Mouse (Mus musculus): Measurements from ENCODE around the gene Ube2d1. TPM values are rescaled to one million over a fixed set of nuclear protein-coding genes. Genes with fewer than 3 reads are reported as not detected.

The Ube2d1 gene
- total RNA-seq, 1 experiment from 2014 or later: 19.4 TPM

DNA sequence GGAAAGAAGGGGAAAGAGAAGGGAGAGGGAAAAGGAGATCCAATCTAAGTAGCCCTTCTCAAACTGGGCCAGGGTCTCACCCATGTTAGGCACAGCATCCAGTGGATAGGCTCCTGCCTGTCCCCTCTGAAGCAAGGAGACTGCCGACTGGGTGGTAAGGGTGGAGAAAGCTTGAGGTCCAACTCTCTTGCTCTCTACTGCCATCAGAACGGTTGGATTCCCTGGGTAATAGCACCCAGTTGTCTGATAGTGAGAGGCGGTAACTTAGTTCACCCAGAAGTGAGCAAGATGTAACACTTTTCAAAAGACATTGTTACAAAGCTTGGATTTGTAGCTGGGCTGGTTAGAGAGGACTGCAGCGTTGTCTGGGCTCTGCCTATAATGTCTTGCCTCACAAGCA lies 8.2 kb upstream of the Ube2d1 start:
- no peak for ATAC-seq (replicated peaks; ENCODE audit: insufficient number of reproducible peaks, low FRiP score, low TSS enrichment, poor library complexity, severe bottlenecking)

DNA sequence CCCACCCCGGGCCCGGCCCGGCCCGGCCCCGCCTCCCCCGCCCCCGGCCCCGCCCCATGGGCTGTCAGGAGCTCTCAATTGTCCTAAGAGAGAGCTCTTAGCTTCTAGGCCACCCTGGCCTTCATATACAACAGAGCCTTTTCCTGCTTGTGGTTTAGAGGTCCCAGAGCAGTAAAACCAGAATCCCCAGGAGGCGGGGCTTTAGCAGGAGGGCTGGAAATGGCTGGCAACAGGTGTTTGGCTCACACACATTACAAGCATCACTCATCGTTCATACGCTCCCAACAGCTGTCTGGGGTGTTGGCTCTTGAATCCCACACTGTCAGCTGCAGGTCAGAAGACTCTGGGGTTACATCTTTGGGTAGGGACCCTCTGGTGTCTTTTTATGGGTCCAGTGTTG lies 7.2 kb upstream of the Ube2d1 start:
- ATAC-seq (replicated peaks; ENCODE audit: insufficient number of reproducible peaks, low FRiP score, low TSS enrichment, poor library complexity, severe bottlenecking): no peak

DNA sequence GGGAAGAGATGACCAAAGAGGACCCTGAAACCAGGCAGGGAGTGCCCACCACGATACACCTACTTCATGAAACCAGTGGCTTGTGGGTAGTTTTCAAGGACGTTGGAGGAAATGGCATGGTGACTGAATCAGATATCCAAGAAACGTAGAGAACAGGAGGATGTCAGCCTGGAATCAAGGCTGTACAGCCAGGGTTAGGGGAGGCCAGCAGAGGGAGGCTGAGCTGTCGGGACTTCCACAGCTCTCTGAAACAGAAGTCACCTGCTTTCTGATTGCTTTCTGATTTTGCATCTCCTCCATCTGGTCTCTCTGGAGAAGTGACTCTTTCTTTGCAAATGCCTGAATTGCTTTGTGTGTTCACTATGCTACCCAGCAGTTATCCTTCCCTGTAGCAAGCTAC lies 6.7 kb upstream of the Ube2d1 start:
- no peak for ATAC-seq (replicated peaks; ENCODE audit: insufficient number of reproducible peaks, low FRiP score, low TSS enrichment, poor library complexity, severe bottlenecking)

DNA sequence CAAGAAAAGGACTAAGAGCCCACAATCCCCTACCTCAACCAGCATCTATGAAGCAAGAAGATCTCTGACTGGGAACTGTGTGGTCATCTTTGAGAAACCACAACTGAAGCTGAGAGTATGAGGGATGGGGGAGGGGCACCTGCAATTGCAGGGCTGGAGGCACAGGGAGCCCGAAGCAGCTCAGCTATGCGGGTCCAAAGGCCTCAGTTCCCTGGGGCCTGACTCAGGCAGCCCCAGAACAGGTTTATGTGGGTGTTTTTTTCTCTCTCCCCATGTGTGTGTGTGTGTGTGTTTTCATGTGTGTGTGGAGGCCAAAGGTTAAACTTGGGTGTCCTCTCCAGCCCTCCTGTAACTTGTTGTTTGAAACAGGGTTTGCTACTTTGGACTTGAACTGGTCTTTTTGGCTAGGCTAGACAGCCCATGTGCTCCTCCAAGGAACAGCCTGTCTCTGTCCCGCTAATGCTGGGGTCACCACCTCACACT lies 6.2 kb upstream of the Ube2d1 start:
- no peak for ATAC-seq (replicated peaks; ENCODE audit: insufficient number of reproducible peaks, low FRiP score, low TSS enrichment, poor library complexity, severe bottlenecking)

DNA sequence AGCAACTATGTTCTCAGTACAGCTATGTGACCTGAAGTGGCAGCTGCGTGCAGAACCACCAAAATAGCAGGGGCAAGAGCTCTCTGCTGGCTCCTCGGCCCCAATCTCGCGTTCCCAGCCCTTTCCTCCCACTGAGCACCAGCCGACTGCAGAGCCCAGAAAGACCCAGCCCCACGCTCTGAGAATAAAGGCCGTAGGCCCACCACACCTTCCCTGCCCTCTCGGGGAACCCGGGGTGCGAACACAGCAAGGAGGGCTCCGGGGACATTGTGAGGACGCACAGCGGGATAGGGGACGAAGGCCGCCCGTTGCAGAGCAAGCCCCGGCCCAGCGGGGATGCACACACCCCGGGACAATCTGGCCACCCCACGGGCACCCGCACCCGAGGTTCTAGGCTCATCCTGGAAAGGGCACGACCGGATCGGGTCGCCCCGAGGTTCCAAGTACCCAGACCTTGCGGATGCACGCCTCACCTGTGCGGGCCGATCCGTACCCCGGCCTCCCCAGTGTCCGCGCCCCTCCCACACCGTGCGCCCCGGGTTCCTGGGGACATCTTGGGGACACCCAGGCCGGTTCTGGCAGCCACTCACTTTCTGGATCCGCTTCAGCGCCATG lies 444 bp downstream of the Ube2d1 start:
- ATAC-seq (replicated peaks; ENCODE audit: insufficient number of reproducible peaks, low FRiP score, low TSS enrichment, poor library complexity, severe bottlenecking): no peak; the same call in 1 of the 2 replicates

DNA sequence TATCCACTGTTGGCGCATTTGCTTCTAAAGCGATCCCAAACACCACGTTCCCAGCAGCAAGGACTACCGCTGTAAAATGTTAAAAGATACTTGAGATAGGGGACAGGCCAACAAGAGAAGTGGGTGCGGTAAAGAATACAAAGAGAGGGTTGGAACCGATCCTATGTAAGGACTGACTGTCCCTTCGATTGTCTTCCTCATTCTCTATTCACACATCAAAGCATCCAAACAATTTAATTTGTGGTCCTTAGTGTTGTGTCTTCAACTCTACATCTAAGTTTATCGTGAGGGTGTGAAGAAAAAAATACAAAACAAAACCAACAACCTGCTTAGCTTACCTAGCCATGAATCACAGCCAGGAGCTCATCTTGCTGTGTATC lies 941 bp downstream of the Ube2d1 start:
- ATAC-seq (replicated peaks; ENCODE audit: insufficient number of reproducible peaks, low FRiP score, low TSS enrichment, poor library complexity, severe bottlenecking): no peak

DNA sequence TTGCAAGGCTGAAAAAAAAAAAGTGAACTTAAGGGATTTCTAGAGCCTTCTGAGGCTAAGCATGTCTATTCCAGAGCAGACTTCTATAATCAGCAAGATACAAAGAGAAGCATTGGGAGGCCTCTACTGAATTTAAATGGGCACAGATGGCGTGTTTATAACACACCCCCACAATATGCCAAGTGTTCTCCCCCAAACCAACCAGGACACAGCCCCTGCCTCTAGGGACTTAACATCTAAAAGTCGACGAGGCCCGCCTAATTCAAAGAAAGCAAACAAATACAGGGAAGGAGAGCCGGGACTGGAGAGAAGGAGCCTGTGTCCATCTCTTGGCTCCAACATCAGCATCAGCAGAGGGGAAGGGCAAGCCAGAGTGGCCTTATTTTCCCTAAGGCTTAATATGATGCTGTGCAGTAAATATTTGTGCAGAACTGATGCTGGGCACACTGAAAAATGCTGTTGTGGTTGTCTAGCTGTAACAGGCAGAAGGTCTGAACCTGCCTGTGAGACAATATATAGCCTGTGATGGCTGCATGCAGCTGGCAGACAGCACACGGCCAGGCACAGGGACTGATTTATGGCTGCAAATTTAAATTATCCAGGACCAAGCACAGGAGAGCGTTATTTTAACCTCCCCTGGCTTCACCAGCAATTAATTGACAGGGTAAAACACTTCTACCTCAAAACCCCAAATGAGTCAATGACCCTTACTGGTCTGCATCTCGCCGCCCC lies 11.9 kb downstream of the Ube2d1 start:
- no peak for ATAC-seq (replicated peaks; ENCODE audit: insufficient number of reproducible peaks, low FRiP score, low TSS enrichment, poor library complexity, severe bottlenecking)

DNA sequence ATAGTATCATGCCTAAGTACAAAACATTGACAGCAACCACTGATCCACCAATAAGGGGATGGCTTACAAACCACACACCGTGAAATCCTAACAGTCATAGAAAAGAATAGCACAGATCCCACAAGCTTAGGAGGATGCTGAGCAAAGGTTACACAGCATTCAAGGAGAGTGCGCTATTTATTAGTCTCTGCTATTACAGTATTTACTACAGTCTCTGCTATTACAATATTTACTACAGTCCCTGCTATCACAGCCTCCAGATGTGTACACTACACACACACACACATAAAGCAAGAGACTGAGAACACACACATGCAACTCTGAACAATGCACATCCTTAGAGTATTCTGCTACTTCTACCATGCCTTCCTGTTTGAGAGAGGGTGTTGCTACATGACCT lies 17.1 kb downstream of the Ube2d1 start:
- ATAC-seq (replicated peaks; ENCODE audit: insufficient number of reproducible peaks, low FRiP score, low TSS enrichment, poor library complexity, severe bottlenecking): no peak

DNA sequence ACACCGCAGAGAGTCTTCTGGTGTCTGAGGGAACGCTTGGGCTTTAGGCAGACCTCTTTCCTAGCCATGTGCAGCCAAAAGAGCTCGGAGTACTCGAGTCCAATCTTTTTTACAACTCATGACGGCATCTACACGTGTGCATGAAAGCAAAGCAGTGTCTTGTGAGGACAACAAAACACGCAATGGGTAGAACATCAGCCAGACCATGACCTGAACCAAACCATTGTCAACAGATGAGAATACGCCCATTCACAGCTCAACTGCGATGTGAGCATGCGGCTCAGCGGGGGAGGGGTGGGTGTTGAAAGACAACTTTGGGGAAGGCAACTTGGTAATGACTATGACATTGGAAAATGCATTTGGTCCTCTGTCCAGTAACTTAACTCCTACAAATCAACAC lies 17.6 kb downstream of the Ube2d1 start:
- ATAC-seq (replicated peaks; ENCODE audit: insufficient number of reproducible peaks, low FRiP score, low TSS enrichment, poor library complexity, severe bottlenecking): no peak

DNA sequence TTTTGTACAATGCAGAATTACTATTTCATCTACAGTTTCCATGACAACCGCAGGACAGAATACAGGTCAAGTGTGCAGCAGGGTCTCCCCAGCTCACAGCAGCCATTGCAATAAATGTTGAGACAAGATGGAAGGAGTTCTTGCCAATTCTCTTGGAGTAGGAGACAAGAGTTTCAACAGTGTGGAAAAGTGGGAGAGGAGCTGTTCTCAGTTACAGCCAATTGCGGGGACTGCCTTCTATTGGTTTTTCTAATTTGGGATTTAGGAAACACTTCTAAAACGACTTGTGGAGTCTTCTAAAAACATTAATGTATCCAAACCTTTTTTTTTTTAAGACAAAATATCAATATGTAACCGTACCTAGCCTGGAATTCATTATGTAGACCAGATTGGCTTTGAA lies 20.0 kb downstream of the Ube2d1 start:
- ATAC-seq (replicated peaks; ENCODE audit: insufficient number of reproducible peaks, low FRiP score, low TSS enrichment, poor library complexity, severe bottlenecking): no peak

DNA sequence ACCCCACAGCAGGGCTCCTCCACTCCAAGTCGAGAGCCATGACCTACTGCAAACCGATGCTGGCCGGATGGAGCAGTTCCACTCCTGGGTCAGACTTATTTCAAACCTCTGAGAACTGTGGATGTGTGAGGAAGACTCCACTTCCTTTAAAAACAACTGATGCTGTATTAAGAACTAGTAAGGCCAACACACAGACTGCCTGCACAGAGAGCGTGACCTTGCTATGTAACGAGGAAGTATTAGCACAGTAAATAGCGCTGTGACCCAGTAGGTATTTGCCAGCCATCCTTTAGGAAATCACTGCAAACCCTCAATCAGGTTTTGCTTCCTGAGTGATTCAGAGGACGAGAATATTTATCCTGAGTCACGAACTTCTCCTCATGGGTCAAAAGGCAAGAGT lies 23.4 kb downstream of the Ube2d1 start:
- no peak for ATAC-seq (replicated peaks; ENCODE audit: insufficient number of reproducible peaks, low FRiP score, low TSS enrichment, poor library complexity, severe bottlenecking)

DNA sequence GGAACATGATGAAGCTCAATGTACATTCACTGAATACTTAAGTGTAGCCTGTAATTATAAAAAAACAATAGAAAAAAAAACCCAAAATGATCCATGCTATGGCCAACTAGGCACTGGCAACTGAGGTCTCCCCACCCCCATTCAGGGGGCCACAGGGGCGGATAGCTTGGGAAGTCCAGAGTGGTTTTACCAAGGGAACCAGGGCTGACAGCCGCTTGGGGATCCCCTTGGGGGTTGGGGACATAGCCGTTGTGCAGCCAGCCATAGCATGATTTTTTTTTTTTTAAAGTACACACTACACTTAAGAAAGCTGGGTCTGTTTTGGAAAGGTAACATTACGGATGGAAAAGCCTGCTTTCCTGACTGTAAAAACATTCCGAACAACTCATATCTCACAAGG lies 26.1 kb downstream of the Ube2d1 start:
- ATAC-seq (replicated peaks; ENCODE audit: insufficient number of reproducible peaks, low FRiP score, low TSS enrichment, poor library complexity, severe bottlenecking): no peak

DNA sequence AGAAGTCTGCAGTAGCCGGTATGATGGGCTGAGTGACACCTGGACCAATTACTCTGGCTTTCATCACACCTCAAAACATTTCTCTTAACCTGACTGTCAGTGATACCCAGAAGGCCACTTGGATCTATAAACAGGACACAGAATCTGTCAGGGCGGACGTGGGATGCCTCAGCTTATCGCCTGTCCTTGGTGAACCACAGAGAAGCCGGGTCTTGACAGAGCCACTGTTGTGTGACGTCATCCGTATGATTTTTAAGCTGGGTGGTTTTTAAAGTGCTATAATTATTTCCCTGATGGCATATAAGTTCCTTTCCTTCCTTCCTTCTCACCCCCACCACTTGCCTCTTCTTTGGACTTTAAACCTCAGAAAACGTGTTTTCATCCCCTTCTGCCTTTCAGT lies 26.5 kb downstream of the Ube2d1 start:
- ATAC-seq (replicated peaks; ENCODE audit: insufficient number of reproducible peaks, low FRiP score, low TSS enrichment, poor library complexity, severe bottlenecking): no peak

DNA sequence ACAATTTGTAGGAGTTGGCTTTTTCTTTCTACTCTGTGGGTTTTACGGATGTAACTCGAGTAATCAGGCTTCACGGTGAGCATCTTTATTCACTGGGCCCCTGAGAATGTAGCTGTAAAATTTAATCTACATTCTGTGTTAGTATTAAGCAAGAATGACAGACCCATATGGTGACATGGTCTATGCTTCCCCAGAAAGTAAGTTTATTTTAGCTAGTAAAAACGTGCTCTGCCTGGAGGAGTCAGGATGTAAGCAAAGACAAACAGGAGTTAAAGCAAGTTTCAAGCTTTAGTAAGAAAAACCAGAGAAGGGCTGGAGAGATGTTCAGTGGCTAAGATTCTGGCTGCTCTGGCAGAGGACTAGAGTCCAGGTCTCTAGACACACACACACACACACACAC lies 31.9 kb downstream of the Ube2d1 start:
- ATAC-seq (replicated peaks; ENCODE audit: insufficient number of reproducible peaks, low FRiP score, low TSS enrichment, poor library complexity, severe bottlenecking): no peak

DNA sequence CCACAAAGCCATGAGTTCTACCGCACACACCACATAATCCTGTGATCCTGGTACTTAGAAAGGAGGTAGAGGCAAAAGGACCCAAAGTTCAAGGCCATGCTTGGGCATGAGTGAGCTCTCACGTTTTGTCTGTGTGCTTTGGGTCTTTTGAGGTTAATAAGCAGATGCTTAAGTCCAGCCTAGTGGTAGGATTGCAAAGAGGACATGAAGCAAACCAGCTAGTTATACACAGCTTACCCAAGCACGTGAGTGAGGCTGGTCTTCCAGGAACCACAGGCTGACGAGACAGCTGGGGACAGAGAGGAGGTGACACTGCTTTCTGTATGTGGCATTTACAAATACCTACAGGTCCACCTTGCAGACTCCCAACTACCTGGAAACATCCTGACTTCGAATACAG lies 32.6 kb downstream of the Ube2d1 start:
- ATAC-seq (replicated peaks; ENCODE audit: insufficient number of reproducible peaks, low FRiP score, low TSS enrichment, poor library complexity, severe bottlenecking): no peak

DNA sequence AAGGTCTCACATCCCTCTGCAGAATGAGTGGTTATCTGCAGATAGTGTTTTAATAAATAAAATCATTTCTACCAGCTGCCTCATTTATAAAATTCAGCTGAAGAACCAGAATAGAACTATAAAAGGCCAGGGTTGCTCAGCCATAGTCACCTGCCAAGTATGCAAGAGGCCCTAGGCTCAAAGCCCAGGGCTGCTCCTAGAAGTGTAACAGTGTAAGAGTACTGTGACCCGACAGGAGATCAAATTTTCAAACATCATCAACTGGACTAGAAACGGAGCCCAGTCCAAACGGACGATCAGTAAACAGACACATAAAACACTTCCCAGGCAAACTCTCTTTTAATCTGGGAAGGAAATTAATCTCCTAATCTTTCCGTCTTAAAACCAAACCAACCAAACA lies 33.2 kb downstream of the Ube2d1 start:
- no peak for ATAC-seq (replicated peaks; ENCODE audit: insufficient number of reproducible peaks, low FRiP score, low TSS enrichment, poor library complexity, severe bottlenecking)

DNA sequence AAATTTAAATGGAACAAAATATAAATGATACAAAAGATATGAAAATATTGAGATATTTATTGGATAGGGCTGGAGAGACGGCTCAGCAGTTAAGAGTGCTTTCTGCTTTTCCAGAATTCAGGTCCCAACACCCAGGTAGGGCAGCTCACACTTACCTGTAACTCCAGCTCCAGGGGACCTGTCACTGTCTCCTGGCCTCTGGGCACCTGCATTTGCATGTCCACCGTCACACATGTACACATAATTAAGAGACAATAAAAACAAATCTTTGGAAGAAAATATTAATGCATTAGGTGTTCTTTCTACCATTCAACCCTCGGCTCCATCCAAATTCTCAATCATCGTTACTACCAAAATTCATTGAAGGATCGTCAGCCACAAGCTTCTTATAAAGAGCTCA lies 33.8 kb downstream of the Ube2d1 start:
- no peak for ATAC-seq (replicated peaks; ENCODE audit: insufficient number of reproducible peaks, low FRiP score, low TSS enrichment, poor library complexity, severe bottlenecking)

DNA sequence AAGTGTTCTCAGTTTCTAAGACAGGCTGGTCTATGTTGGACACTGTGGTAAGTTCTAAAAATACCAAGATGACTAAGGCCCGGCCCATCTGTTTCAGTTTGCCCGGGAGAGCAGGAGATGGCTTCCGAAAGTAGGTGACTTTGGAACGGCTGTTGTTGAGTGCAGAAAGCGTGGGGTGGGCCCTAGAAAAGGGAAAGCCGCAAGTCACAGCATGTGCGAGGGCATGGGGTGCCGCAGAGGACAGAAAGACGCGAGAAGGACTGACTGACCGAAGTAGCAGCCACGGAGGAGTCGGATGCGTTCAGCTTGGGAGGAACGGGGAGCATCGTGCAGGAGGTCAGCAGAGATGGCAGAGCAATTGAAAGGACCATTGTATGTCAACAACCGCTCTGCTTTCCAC lies 34.6 kb downstream of the Ube2d1 start:
- ATAC-seq (replicated peaks; ENCODE audit: insufficient number of reproducible peaks, low FRiP score, low TSS enrichment, poor library complexity, severe bottlenecking): no peak

DNA sequence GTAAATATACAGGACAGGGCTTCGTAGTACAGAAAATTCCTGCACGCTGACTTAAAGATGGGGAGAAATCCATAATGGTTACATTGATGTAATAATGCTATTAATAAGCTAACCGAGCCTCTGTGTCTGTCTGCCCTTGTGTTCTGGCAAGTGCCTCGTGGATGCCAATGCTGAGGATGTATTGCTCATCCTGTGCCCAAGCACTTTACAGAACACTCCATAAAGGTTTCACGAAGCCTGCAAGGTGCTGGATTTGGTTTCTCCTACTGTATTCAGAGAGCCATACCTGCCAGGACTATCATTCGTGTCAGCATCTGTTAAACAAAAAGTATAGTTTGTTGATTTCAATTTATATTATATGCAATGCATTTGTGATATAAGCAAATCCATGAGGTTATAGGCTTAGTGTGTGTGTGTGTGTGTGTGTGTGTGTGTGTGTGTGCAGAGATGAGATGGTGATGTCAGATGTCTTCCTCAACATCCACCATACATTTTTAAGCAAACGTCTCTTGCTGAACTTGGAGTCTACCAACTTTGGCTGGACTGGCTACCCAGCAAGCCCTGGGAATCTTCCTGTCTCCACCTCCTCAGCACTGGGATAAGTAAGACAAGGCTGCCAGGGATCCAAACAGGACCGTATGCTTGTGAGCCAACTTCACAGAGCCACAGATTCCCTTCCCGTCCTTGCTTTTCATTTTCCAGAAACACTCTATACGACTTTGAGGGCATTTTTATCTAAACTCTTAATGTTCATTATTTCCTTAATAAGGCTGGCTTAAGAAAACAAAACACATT lies 35.8 kb downstream of the Ube2d1 start:
- no peak for ATAC-seq (replicated peaks; ENCODE audit: insufficient number of reproducible peaks, low FRiP score, low TSS enrichment, poor library complexity, severe bottlenecking)

DNA sequence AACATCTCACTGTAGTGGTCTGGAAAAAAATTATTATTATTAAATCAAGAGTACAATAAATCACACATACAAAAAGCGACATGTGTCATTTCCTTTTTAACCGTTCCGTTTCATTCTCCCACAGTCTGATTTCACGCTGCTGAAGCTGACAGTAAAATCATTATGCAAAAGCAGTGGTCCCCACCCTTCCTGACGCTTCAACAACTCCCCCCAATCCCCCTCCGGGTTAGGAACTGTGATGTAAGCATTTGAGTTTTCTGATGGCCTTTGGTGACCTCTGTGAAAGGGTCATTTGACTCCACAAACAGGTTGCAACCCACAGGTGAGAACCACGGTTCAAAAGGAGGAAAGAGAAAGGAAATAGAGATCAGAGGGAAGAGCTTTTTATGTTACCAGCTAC lies 38.1 kb downstream of the Ube2d1 start:
- no peak for ATAC-seq (replicated peaks; ENCODE audit: insufficient number of reproducible peaks, low FRiP score, low TSS enrichment, poor library complexity, severe bottlenecking)

All from monocyte, adult 5-6 weeks (primary cell).